In the genomic region with DNA sequence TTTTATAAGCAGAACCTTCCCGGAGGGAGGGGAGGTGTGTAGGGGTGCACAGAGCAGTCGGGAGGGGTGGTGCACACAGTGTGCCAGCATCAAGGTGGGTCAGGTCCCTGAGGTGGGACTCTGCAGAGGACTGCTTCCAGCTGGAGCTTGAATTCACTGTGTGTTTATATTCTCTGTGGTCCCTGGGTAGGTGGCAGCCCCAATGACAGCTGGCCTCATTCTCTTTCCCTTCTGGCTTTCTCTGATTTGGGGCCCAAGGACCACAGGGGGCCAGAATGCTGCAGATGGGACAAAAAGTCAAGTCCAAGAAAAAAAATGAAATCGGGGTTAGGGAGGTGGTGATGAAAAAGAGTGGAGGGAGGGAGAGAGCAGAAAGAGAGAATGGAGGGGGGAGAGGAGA, we compare ENCODE assay signal across 18 mouse cellular contexts. TPM values are rescaled to one million over a fixed set of nuclear protein-coding genes. Genes with fewer than 3 reads are reported as not detected.
A peak's percentile ranks its signal among the peaks of the same experiment; 100 is the strongest.
DNase-seq lines count a peak whose midpoint lies in the region; ATAC-seq and TF ChIP-seq lines count a peak whose summit lies in the region.
"Had no signal": no experiment of that assay in that cellular context is flagged by ENCODE, and none has a peak within 500 bp of the region (broad histone marks: within the 10 kb centered on the region; RNA-seq: fewer than 3 reads in every experiment).

No protein-coding gene starts in this region.

- TF ChIP-seq CTCF in left cerebral cortex, adult 2 months (IDR thresholded peaks at IDR 0.05), result no peak

- H3K4me2 ChIP-seq in kidney, embryonic 14.5 days (replicated peaks; ENCODE audit: low read depth, low read length), result no peak overlapping the region
- H3K4me2 ChIP-seq: limb, embryonic 13.5 days; liver, embryonic 12.5 days; midbrain, embryonic 12.5 days; neural tube, embryonic 15.5 days had no signal

- intact Hi-C loops in left cerebral cortex, adult 2 months (cut with DNase I), result loop anchor here (2.0 kb wide), 1 partner anchor 69 kb away; no protein-coding TSS in a partner anchor

- no peaks in the 10 kb centered on the region for H3K36me3 ChIP-seq in heart, embryonic 10.5 days
- no peaks in the 10 kb centered on the region for H3K36me3 ChIP-seq in kidney, embryonic 14.5 days (ENCODE audit: control insufficient read depth, insufficient read depth, low read length)
- H3K36me3 ChIP-seq: limb, embryonic 13.5 days; liver, embryonic 12.5 days; midbrain, embryonic 12.5 days; neural tube, embryonic 15.5 days had no signal

- no peaks in the 10 kb centered on the region for H3K4me1 ChIP-seq in heart, embryonic 10.5 days
- no peaks in the 10 kb centered on the region for H3K4me1 ChIP-seq in kidney, embryonic 14.5 days (ENCODE audit: control insufficient read depth, insufficient read depth, low read length)
- H3K4me1 ChIP-seq: limb, embryonic 13.5 days; liver, embryonic 12.5 days; midbrain, embryonic 12.5 days; neural tube, embryonic 15.5 days had no signal

- WGBS in heart, embryonic 10.5 days, result 69% methylated on average over 3 of the region's 3 CpGs
- 72% methylated on average over 3 of the region's 3 CpGs for WGBS in kidney, embryonic 14.5 days

- no peak overlapping the region for H3K4me3 ChIP-seq in left cerebral cortex, adult 2 months
- no peak overlapping the region for H3K4me3 ChIP-seq in heart, embryonic 10.5 days
- no peak overlapping the region for H3K4me3 ChIP-seq in kidney, embryonic 14.5 days (ENCODE audit: low read length)
- H3K4me3 ChIP-seq: heart, adult 2 months; limb, embryonic 13.5 days; liver, embryonic 12.5 days; midbrain, embryonic 12.5 days; neural tube, embryonic 15.5 days had no signal

- no peaks in the 10 kb centered on the region for H3K27me3 ChIP-seq in heart, embryonic 10.5 days (ENCODE audit: insufficient read depth, poor library complexity, severe bottlenecking)
- no peaks in the 10 kb centered on the region for H3K27me3 ChIP-seq in kidney, embryonic 14.5 days (ENCODE audit: control insufficient read depth, insufficient read depth, low read length)
- H3K27me3 ChIP-seq: limb, embryonic 13.5 days; liver, embryonic 12.5 days; midbrain, embryonic 12.5 days; neural tube, embryonic 15.5 days had no signal

- no peaks in the 10 kb centered on the region for H3K9me3 ChIP-seq in heart, embryonic 10.5 days
- no peaks in the 10 kb centered on the region for H3K9me3 ChIP-seq in kidney, embryonic 14.5 days (ENCODE audit: control insufficient read depth, low read length)
- H3K9me3 ChIP-seq: limb, embryonic 13.5 days; midbrain, embryonic 12.5 days; neural tube, embryonic 15.5 days had no signal

- no peak for DNase-seq in left cerebral cortex, adult 2 months (ENCODE audit: extremely low spot score in 1 of 2, low spot score in 2 of 2)
- DNase-seq in left cerebral cortex, adult 11 months (ENCODE audit: low spot score), result no peak
- peak; percentile 93 for DNase-seq in cerebellum, adult 11-12 months
- peak; percentile 94 for DNase-seq in cerebellum, adult 9-11 months
- DNase-seq in heart, embryonic 10.5 days (ENCODE audit: low spot score), result no peak
- no peak for DNase-seq in heart, adult 11 months
- DNase-seq: adrenal gland, adult 2 months; gastrocnemius, postnatal 25 days; heart, adult 2 months; lung, adult 2 months; lung, postnatal 14 days had no signal

- no peak overlapping the region for H3K9ac ChIP-seq in kidney, embryonic 14.5 days (ENCODE audit: low read depth, low read length)
- H3K9ac ChIP-seq: limb, embryonic 13.5 days; liver, embryonic 12.5 days; midbrain, embryonic 12.5 days; neural tube, embryonic 15.5 days had no signal

- no peak for ATAC-seq in kidney, embryonic 14.5 days (ENCODE audit: low FRiP score, low TSS enrichment)
- ATAC-seq: intestine, postnatal 0 days; liver, embryonic 12.5 days had no signal

- peak overlapping the region; percentile 22; the same call in 1 of the 2 replicates for H3K27ac ChIP-seq in left cerebral cortex, adult 2 months
- H3K27ac ChIP-seq in heart, embryonic 10.5 days, result no peak overlapping the region
- H3K27ac ChIP-seq in kidney, embryonic 14.5 days (ENCODE audit: low read depth, low read length), result no peak overlapping the region
- H3K27ac ChIP-seq: heart, adult 2 months; limb, embryonic 13.5 days; liver, embryonic 12.5 days; midbrain, embryonic 12.5 days; neural tube, embryonic 15.5 days had no signal

RNA-seq across cellular contexts. Expression of a gene that starts 15.4 kb away (rescaled TPM):
- 100 to 1,000 TPM; 964 to 986 TPM for total RNA-seq in left cerebral cortex, adult 2 months (2021)
- polyA plus RNA-seq in heart, embryonic 10.5 days (2016; fragmentation: Nextera tagmentation; extraction: Ambion mirVana), result 13.3 and 14.3 TPM in 2 replicates
- polyA plus RNA-seq in kidney, embryonic 14.5 days (2014; fragmentation: Nextera tagmentation; extraction: Ambion mirVana), result 3.5 and 4.1 TPM in 2 replicates
- total RNA-seq: MEL had no signal

Comparison
In these comparisons a context has a peak if more than half of its experiments do, and no peak if none do; other contexts are left out.
1. DNase-seq: peak in cerebellum, adult 11-12 months (single experiment) and cerebellum, adult 9-11 months (single experiment); none in left cerebral cortex, adult 2 months (0 of 2), left cerebral cortex, adult 11 months (single experiment), heart, embryonic 10.5 days (single experiment) and heart, adult 11 months (single experiment).